Mouse (Mus musculus): ENCODE measurements around the gene Styx.
A peak's percentile ranks its signal among the peaks of the same experiment; 100 is the strongest.

Styx gene

DNA sequence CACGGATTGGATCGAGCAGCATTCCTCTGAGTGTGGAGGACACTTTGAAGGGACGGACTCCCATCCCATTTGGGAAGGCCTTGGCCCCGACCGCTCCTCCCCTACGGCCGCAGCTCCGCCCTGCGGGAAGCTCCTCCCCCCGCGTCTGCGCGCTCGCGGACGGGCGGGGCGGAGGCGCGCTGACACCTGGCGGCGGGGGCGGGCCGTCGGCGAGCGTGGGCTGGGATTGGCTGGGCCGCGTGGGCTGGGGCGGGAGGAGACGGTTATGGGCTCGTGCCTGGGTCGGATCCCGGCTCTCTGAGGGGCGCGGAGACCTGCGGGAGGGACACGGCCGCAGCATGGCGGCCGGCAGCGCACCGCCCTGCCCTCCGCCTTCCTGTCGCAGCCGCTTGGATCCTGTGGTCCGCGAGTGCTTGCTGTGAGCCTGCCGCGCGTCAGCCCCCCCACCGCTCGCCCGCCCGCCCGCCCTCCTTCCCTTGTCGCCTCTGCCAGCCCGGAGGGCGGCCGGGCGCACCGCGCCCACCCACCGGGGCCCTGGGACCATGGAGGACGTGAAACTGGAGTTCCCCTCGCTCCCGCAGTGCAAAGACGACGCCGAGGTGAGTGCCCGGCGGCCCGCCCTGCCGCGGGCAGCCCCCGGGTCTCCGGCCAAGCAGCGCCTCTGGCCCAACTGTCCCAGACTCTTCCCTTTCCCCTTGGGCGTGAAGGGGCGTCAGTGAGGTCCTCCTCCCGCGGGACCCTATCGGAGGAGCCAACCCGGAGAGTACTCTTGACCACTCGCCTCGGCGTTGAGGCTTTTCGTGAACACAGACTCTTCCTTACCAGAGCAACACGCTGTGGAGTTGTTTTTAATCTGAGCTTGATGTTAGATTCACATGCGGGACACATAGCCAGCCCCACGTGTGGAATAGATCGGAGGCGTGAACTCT lies at the start of gene Styx:
TSS of gene Styx (plus strand) at position 163 of the 929 bp plus-strand sequence.
- peak; percentile 93 to 96 for DNase-seq

DNA sequence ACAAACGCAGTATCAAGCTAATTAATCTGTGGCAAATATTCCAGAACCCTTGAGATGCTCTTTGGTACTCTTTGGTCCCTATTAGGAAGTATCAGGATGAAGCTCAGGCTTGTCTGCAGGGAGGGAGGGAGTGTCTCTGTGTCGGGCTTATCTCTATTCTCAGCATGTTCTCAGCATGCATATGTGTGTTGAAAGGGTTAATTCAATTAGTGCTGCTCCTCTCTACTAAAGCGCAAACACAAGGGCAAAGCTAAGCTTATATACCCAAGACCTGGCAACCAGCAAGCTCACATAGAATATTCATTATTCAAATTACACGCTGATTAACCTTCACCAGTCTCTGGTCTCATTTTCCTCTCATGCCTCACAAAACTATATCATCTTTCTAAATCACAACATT lies 47.0 kb upstream of the Styx start:
- DNase-seq = no peak

DNA sequence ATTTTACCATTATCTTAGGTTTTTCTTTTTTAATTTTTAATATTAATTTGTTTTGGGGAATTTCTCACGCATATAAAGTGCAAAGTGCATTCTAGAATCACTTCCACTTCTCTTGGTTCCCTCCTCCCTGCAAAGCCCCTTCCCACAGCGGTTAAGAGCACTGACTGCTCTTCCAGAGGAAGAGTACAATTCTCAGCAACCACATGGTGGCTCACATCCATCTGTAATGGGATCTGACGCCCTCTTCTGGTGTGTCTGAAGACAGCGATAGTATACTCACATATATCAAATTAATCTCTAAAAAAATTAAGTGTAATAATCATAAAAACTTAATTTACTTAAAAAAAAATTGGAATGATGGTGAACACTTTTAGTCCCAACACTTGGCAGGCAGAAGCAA lies 46.5 kb upstream of the Styx start:
- no peak for DNase-seq

DNA sequence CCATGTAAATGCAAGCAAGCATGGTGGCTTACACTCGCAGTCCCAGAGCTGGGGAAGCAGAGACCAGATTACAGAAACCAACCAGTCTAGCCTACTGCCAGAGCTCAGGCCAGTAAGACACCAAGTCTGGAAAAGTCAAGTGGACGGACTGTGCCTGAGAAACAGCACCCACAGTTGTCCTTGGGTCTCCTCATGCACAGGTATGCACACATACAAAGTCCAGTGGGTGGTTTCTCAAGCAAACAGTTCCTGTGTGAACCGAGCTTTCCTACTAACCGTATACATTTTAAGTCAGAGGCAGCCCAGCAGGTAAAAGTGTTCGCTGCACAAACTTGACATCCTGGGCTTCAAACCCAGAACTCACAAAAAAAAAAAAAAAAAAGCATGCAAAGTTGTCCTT lies 45.0 kb upstream of the Styx start:
- no peak for DNase-seq

DNA sequence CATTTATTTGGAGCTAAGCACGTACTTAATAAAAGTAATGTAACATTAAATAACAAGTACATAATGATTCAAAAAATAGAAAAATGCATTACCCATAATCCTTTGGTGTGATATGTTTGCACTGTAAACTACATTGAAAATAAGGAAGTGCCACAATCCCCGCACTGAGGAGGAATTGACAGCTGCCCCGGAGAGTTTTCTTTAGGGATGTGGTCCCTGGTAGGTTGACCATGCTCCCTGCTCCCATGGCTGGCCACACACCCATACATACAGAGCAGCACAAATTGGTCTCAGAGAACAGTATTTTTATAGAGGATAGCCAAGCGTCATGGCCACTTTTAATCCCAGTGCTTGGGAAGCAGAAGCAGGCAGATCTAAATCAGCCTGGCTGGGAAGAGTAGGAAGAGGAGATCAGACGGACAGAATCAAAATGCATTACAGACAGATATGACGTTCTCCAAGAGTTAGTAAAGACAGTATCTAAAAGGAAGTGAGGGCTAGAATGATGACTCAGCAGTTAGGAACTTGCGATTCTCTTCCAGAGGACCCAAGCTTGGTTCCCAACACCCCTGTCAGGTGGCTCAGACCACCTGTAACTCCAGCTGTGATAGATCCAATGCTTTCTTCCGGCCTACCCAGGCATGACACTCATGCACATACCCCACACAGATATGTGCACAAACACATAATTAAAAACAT lies 43.1 kb upstream of the Styx start:
- no peak for DNase-seq

DNA sequence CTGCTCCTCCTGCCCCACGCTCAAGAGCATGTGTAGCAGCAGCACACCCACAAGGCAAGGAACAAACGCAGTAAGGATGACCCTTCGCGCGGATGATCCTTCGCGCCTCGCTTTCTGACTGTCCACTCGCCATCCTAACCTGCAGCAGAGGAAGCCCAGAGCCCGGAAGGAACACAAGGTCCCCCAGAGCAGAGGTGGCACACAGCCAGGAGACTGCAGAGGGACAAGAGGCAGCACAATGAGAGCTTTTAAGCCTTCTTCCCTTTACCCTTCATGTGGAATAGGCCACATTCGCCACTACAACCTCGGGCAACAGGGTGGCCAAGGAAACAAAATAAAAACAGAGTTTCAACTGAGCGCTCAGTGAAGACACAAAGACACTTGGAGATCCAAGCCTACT lies 41.2 kb upstream of the Styx start:
- DNase-seq = no peak

DNA sequence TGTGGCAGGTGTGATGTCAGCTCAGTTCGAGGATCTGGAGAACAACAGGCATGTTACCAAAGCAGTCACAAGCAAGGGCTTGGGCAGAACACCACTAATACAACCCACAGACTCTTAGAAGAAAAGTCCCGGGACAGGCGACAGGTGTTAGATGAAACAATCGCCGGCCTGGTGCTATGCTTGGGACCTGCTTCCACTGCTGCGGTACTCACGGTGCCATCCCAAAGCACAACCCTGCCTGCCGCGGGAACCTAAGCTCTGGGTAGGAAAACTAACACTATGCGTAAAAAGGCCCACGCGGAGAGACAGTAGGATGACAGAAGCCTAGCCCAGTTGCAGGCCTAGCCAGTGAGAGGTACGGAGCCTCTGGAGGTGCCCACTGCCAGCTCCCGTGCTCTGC lies 40.8 kb upstream of the Styx start:
- no peak for DNase-seq

DNA sequence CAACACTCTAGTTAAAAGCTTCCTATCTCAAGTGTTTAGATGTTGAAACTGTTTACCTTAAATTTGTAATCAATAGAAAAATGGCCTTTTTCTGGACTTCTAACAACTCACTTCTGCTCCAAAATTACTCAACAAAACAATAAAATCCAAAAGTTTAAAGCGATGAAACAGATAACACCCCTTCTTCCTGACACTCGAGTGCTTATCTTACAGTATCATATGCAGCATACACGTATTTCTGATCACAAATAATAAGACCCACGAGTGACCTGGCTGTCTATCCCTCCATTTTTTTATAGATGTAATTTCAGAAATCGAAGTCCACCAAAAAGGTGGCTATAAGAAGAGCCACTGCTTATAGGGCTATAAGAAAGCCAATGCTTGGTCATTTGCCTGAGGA lies 34.0 kb upstream of the Styx start:
- no peak for DNase-seq

DNA sequence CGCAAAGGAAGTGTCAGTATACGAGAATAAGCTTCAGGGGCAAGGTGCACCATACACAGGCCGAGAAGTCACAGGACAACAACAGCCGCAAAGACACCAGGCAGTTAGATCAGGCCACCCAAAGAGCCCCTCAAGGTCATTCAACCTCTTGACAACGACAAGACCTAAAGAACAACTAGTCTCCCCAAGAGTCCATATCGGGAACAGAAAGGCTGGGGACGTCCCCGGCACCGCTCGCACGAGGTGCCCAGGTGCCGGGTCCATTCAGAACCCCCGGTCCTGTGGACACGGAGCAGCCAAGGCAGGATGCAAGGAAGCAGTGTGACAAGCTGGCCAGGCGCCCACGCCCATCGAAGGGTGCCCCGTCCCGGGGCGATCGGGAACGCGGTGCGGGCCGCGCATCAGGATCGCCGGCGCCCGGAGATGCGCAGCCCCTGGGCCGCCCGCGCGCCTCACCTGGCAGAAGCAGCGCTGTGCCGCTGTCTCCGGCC lies 32.9 kb upstream of the Styx start:
- DNase-seq = peak in 1 of 2 experiments; percentile 9

DNA sequence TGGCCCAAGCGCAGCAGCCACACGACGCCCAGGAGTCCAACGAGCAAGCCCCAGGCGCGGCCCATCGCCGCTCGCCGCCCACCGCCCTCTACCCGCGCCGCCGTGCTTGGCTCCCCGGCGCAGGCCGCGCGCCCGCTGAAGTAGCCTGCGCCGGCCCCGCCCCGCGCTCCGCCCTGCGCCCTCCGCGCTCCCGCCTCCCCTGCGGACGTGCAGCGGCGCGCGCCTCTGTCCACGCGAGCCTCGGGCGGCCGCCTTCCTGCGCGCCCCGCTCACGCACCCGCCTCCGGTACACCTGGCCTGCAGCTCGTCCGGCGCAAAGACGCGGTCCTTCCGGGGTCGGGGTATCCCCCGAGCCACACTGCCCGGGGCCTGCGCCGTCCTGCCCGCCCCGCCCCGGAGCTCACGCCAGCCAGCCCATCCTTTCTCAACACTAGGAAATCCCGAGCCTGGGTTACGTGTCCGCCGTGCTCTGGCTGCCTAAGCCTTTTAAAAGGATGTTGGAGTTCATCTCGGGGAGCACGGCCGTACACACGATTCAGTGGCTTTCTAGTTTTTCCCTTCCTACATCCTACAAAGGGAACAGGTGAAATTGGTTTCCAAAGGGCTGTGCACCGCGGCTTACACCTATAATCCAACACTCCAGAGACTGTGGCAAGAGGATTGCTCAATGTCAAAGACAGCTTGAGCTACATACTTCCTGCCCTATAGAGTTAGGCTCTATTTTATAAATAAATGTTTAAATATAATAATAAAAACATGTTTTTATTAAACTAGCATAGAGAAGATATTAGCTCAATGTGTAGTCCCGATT lies 32.3 kb upstream of the Styx start, which contains the start of gene Ero1l:
TSS of gene Ero1l (minus strand) at position 346 of the 811 bp plus-strand sequence.
- DNase-seq = peak; percentile 68 to 75

DNA sequence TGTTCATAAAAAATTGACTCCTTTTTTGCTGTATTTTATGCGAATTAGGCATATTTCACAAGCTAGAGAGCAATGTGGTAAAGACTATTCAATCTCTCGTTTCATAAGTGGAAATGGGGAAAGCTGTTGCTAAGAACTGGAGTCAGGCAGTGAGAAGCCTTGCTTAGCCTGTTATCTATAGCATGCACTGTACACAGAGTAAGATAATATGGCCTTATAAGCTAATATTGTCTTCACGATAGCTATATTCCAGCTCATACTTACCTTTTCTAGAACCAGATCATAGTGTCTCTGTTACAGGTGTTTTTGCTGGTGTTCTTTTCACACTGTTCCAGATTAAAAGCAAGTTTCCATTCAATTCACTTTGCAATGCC lies 31.7 kb upstream of the Styx start:
- DNase-seq = no peak

DNA sequence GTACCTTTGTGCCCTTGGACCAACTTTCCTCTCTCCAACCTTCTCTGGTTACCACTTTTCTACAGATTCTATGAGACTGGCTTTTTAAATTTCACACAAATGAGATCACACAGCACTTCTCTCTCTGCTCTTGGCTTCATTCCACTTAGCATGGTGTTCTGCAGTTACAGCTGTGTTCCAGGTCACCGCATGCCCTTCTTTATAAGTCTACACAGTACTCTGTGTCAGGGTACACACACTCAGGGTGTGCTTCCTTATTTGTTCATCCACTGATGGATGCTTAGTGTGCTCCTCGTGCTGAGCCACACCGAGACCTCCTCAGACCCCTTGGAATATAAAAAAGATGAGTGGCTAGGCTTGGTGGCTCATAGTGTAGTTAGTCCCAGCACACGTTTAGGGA lies 30.8 kb upstream of the Styx start:
- no peak for DNase-seq

DNA sequence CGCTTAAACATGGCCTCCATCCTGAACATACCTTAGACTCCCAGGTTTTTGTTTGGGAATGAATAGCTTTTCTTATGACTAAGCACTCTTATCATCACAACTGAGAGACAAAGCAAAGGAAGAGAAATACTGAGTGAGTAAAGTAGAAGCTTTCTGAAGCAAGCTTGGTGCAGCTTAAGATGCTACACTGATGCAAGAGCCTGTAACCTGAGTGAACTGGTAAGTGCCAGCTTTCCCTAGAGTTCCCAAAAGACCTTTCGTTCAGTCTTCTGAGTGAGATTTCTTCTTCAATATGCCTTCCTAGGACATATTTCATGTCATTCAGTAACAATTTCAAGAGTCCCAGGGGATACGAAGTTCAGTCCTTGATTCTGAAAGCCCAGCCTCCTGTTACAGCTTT lies 29.8 kb upstream of the Styx start:
- DNase-seq = no peak

DNA sequence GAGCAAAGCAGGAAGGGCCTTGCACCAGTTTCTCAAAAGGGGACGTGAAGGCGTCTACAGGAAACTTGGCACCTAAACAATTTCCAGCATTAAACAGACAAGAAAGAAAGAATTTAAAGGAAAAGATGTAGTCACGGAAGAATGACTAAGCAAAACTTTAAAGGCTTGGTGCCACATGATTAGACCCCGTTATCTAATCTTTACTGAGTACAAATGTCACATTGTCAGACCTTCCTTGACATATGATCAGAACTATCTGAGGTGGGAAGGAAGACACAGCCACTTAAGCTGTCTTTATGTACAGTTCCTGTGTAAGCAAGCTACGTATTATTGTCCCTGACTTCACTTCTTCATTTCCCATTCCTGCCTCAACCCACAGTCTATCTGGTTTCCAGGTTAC lies 29.3 kb upstream of the Styx start:
- no peak for DNase-seq

DNA sequence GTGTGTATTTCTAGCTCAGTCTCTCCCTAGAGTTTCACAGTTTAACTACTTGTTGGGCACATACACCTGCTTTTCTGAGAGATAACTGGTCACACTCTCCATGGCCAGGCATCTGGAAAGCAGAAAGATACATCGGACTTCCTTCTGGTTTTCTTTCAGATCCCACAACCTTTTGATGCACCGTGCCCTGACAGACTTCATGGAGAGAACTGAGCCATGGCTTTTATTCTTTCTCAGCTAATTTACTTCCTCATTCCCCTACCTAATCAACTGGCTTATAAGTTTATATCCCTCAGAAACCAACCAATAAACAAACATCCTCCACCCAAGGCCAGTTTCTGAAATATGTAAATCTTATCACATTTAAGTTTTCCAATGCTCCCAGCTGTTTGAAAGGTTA lies 28.4 kb upstream of the Styx start:
- DNase-seq = no peak

DNA sequence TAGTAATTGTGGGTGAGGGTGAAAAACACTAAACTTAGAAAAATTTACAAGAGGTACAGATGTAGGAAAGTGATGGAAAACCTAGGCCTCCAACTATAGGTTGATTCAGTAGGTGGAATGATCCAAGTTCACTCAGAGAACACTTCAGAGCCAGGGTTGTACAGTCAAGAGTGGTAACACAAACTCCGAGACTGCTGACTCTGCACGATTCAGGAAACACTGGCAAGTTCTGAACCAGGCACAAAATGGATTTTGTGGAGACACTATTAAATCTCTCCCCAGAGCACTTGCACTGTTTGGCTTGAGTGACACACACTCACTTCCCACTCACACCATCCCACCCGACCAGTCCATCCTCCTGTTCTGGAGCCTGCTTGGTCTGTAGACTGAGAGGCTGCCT lies 27.6 kb upstream of the Styx start:
- DNase-seq = no peak

DNA sequence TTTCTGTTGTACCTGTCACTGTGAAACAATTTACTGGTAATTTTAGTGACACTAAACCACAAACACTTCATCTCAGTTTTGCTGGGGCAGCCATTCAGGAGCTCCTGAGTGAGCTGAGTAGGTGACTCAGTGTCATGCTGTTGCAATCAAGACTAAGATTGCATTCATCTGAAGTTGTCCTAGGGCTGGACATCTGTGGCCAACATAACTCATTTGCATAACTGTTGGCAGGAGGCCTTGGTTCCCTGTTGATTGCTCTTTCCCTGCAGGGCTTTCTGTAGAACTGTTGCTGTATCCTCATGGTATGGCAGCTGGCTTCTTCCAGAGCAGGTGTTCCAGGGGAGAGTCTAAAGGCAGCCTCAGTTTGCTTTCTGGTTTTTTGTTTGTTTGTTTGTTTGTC lies 25.4 kb upstream of the Styx start:
- DNase-seq = peak in 1 of 2 experiments; percentile 12

DNA sequence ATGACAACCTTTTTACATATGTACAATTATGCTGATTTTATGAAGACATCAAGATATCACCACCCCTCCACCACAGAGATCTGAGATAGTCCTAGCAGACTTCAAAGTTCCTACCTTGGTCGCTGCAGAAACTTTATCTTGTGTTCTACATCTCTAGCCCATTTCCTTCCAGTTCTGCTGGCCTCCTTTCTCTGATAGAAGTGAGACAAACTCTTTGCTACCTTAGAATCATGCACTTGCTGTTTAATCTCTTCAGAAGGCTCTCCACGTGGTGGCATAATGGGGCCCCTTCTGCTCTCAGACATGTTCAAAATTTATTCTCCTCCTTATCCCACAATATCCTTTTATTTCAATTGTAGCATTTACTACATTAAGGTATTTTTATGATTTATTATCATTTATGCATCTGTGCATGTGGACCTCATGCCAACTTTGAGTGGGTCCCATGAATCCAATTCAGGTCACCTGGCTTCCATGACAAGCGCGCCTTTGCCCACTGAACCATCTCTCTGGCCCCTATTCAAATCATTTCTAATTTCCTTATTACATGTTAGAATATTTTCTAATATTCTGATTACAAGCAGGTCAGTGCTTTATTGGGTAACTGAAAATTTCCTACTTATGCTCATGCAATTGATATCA lies 22.7 kb upstream of the Styx start:
- no peak for DNase-seq

DNA sequence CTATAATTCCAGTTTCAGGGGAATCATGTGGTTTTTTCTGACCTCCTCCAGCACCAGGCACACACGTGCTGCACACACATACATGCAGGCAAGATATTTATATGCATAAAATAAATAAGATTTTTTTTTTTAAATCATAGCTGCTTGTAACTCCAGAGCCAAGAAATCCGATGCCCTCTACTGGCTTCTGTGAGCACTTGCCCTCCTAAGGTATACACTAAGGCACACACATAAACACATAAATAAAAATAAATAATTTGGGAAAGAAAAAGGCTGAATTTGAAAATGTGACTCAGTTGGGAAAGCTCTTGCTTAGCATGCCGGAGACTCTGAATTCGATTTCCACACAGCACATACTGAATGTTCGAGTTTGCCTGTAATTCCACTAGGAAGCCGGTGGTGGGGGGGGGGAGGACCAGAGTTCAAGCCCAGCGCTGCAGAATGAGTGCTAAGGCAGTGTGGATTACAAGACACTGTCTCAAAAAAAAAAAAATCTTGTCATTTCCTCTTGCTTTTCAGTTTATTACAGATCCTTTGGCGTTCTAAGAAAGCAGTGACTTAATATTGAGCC lies 21.8 kb upstream of the Styx start:
- peak in 1 of 2 experiments; percentile 12 for DNase-seq

DNA sequence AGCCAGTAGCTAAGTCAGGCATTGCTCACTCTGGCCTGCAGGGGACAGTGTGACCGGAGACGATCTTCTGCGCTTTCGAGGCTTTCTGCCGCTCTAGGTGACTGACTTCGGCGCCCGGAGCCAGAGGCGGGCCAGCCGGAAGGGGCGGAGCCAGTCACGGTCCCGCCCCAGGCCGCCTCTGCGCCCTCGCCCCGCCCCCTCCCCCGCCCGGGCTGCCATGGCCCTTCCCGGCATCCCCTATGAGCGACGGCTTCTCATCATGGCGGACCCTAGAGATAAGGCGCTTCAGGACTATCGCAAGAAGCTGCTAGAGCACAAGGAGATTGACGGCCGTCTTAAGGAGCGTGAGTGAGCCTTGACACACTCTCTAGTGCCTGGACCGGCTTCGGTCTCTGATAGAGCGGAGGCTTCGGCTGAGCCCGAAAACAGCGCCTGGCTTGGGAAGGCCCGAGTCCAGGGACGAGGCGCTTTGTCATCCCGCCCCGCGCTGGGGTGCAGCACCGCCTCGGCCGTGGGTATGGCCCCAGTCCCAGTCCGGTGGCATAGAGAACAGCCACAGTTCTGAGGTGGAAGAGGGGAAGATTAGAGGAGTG lies 21.2 kb upstream of the Styx start, which contains the start of gene Psmc6:
TSS of gene Psmc6 (plus strand) at position 200 of the 593 bp plus-strand sequence.
- DNase-seq = peak; percentile 91
